Mouse (Mus musculus) lung, postnatal 4 days (tissue): ENCODE measurements around the gene Gnb1l.

ENCODE experiments used
- DNase-seq, 2 experiments: peaks; one replicate each; pipeline ENCODE4 v3.0.0; 2021

The Gnb1l gene

DNA sequence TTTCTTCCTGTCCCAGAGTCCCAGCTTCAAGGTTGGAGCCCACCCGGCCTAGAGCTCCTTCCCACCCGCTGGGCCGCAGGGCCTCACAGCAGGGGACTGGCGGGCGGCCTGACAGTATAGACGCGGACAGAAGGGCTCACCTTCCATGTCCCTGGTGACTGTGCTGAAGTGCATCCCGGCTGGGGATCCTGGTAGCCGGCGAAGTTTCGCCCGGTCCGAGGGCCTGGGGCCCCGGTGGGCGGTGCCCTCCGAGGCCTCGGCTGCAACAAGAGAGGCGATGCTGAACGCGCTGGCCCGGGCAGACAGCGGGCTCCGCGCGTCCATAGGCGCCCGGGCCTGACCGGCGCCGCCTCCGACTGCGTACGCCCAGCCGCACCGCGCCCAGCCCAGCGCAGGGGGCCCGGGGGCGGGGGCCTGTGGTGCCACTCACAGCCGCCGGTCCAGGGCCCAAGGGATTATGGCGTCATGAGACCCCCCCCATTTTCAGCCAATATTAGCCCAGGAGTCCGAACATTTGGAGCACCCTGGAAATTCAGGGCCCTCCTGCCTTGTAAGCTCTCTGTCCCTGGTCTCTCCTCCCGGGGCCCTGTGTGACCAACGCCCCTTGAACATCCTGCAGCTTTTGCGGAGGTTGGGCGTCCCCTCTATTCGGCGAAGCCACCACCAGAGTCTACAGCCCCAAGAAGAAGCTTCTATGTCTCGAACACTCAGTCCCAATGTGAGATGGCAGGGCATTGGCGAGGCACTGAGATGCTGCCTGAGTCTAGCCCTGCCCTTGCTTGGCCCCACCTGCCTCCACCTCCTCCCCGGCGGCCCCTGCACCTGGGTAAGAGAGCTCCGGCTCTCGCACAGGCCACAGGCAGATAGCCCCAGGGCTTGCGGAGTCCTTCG is 89.6 kb downstream of the Gnb1l start:
- DNase-seq, result peak in 1 of 2 experiments; percentile 54

DNA sequence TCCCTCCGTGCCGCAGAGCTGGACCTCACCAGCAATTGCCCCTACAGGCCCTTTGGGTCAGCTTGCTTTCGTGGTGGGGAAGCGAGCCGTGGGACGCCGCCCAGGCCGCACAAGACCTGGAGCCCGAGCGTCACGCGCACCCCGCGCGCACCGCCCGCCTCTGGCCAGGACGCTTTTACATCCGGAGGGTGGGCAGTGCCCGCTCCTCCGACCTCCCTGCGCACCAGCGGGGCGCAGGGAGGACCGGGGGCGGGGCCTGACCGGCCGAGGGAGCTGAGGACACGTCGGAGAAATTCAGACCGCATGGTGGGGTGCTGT is 90.2 kb downstream of the Gnb1l start:
- DNase-seq, result peak in 1 of 2 experiments; percentile 43

DNA sequence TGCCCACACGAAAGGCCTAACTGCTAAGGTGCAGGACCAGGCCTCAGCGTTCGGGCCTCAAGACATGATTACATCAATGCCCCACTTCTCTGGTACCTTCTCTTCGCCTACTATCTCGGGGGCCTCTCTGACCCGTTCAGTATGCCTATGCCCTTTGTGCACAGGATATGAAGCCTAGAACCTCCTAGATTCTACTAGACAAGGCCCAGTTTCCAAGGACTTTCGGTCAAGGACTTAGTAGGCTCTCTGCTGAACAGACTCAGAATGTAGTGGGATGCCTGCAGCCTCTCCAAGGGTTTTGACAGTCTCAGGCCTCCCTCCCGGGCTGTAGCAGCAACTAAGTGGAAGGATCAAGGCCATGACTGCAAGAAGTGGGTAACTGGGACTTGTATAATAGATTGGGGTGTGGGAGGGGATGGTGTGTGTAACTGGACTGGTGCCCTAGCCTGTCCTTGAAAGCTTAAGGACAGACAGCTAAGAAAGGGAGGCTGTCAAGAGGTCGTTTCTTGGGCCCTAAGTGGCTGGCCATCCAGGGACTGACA is 90.6 kb downstream of the Gnb1l start:
- no peak for DNase-seq

DNA sequence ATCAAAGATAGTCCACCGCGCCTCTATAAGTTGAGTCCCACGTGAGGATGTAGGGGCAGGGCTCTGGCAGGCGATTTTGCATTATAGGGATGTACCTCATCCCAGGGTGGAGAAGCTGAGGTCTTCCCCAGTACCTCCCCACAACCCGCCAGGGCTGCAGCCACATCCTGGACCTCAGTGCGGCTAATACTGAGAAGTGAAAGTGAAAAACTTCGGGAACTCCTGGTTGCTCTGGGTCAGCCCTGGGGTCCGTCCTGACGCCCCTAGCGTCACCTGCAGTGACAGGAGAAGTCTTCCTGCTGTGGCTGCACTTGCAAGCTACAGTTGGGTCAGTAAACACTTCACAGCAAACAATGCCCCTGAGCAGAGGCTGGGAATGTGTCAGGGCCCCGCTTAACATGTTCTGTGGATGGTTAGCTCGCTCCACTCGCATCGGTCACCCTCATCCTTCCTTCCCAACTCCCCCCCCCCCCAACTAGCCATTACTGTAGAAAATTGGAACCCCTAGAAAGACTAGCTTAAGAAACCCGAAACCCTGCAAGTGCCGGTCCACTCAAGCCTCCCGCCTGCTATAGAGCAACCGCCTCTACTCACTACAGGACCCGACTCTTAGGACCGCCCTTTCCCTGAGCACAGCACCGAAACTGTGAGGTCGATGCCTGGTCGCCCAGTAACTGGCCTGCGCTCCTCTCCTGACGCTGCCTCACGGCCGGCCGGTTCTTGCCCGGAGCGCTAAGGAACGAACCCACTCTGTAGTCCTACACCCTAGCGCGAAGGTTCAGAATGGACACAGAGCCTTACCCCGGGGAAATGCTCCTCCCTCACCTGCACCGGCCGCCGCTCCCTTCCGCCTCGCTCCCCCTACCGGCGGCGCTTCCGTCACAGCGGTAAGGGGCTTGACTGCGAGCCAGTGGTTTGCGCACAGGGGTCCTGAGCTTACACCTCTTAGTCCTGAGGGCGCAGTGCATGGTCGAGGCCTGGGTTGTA is 91.6 kb downstream of the Gnb1l start, which contains the start of gene Tbx1:
TSS of gene Tbx1 (minus strand) at position 868 of the 987 bp plus-strand sequence.
- no peak for DNase-seq

GRCm38 (mm10) chr16:18591047-18592018 is 92.8 kb downstream of the Gnb1l start:
- peak; percentile 47 to 51 for DNase-seq

GRCm38 (mm10) chr16:18593930-18594329 is 95.4 kb downstream of the Gnb1l start:
- DNase-seq, result no peak

- DNase-seq, result no peak
Observed at GRCm38 (mm10) chr16:18596255-18596654, 97.7 kb downstream of the Gnb1l start.

DNA sequence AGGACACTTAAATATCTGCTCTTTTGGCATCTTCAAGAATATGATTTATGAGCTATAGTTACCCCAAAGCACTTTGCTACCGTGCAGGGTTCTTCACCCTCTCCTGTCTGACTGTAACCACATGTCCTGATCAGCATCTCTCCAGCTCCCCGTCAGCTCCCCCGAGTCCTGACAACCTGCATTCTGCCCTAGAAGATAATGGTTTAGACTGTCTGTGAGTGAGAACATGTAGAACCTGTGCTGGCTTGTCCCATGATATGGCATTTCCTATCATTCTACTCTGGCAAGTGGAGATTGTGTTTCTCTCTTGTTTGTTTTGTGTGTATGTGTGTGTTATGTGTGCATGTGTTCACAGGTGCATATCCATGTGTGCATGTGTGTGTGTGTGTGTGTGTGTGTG is 99.5 kb downstream of the Gnb1l start:
- DNase-seq, result no peak

GRCm38 (mm10) chr16:18601447-18601846 is 102.9 kb downstream of the Gnb1l start:
- DNase-seq, result no peak

GRCm38 (mm10) chr16:18604267-18604701 is 105.8 kb downstream of the Gnb1l start:
- DNase-seq, result no peak

DNA sequence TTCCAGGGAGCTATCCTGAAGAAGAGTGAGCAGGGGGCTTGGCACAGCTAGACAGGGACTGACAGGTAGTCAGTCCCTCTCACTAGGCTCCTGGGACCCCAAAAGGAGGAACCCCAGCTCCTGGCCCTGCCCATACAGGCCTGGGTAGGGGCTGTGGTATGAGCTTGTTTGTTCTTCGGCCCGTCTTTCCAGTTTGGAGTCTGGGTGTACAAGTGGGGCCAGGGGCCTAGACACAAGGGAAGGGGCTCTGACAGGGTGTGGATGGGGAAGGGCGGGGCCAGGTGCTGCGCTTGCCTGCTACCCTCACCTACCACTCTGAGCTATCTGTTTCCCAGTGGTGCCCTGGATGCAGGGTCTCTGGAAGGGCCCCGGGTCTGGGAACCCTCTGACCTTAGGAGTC is 107.2 kb downstream of the Gnb1l start:
- DNase-seq, result no peak

DNA sequence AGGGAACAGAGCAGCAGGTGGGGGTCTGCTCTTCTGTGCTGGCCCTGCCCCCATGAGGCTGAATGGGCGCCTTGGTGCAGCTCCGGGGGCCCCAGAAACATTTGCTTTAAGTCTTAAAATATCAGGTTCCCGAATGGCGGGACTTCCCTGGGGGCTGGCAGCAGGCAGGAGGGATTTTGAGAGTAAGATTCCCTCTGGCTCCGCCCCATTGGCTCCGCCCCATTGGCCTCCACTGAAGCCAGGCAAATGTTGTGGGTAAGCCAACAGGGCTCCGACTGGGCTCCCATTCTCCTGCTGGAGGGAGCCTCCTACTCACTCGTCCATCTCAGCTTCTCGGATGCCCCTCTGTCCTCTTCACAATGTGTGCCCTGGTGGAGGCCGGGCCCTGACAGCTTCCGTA is 109.7 kb downstream of the Gnb1l start:
- DNase-seq, result no peak

DNA sequence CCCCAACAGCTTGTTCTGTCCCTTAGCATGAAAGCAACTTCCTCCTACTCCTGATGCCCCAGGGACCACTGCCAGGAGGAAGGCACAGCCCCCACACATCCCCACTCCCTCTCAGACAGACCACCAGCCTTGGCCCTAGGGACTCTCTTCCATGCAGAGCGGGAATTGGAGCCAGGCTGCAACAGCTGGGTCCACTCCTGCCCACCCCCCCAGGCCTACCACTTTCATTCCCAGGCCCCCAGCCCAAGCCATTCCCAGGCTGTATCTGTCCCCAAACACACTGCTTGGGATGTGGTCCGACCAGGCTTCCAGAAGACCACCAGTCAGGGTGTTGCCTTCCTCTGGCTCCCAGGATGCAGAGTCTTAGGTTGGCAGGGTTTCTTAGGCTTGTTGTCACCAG is 110.6 kb downstream of the Gnb1l start:
- DNase-seq, result no peak

GRCm38 (mm10) chr16:18611752-18612151 is 113.2 kb downstream of the Gnb1l start:
- peak in 1 of 2 experiments; percentile 78 for DNase-seq

- no peak for DNase-seq
Observed at GRCm38 (mm10) chr16:18613301-18613700, 114.8 kb downstream of the Gnb1l start.
